Mouse (Mus musculus) forebrain, embryonic 13.5 days (tissue): ENCODE measurements around the gene Gbe1. TPM values are rescaled to one million over a fixed set of nuclear protein-coding genes. Genes with fewer than 3 reads are reported as not detected.

ENCODE experiments used
- ATAC-seq: fragments of 200-750 bp; cut with Nextera tagmentation; 2 replicates; pipeline ENCODE4 v1.8.0; 2017
- H3K27ac ChIP-seq: fragments of 300-500 bp; sonication (generic); 2 replicates; pipeline ENCODE4 v1.5.1; 2015; ENCODE audit warnings: inconsistent platforms, mild to moderate bottlenecking, moderate library complexity
- H3K27me3 ChIP-seq: fragments of 300-500 bp; sonication (generic); 2 replicates; pipeline ENCODE4 v1.6.1; 2015; ENCODE audit warnings: mild to moderate bottlenecking, inconsistent platforms
- H3K36me3 ChIP-seq: fragments of 300-500 bp; sonication (generic); 2 replicates; pipeline ENCODE4 v1.6.1; 2015; ENCODE audit warnings: mild to moderate bottlenecking, inconsistent platforms; ENCODE audit not compliant: poor library complexity, severe bottlenecking
- H3K4me1 ChIP-seq: fragments of 300-500 bp; sonication (generic); 2 replicates; pipeline ENCODE4 v1.6.1; 2015; ENCODE audit warnings: inconsistent platforms
- H3K4me2 ChIP-seq: fragments of 300-500 bp; sonication (generic); 2 replicates; pipeline ENCODE4 v1.6.1; 2015; ENCODE audit warnings: inconsistent platforms, mild to moderate bottlenecking, moderate library complexity
- H3K4me3 ChIP-seq: fragments of 300-500 bp; sonication (generic); 2 replicates; pipeline ENCODE4 v1.5.1; 2015; ENCODE audit warnings: mild to moderate bottlenecking, inconsistent platforms
- H3K9ac ChIP-seq: fragments of 300-500 bp; sonication (generic); 2 replicates; pipeline ENCODE4 v1.6.1; 2015; ENCODE audit warnings: mild to moderate bottlenecking, inconsistent platforms
- H3K9me3 ChIP-seq: fragments of 300-500 bp; sonication (generic); replicated peaks from 2 replicates; pipeline ENCODE4 v1.6.1; 2016; ENCODE audit warnings: inconsistent platforms
- whole genome bisulfite sequencing: fragments of 180-500 bp; shearing (Covaris S2); methylation state at CpG from one replicate; pipeline ENCODE4 v1.1.7; 2015; 5-methylcytosine and 5-hydroxymethylcytosine counted together
- polyA plus RNA-seq: library from polyadenylated mRNA; unstranded; fragments of >200 nt; fragmentation: Nextera tagmentation; extraction: Ambion mirVana; gene quantifications from 2 replicates; pipeline ENCODE4 v1.2.1, GENCODE M21; 2015

Gbe1 gene
- polyA plus RNA-seq, 1 experiment from 2014 or later: 14.6 TPM

DNA sequence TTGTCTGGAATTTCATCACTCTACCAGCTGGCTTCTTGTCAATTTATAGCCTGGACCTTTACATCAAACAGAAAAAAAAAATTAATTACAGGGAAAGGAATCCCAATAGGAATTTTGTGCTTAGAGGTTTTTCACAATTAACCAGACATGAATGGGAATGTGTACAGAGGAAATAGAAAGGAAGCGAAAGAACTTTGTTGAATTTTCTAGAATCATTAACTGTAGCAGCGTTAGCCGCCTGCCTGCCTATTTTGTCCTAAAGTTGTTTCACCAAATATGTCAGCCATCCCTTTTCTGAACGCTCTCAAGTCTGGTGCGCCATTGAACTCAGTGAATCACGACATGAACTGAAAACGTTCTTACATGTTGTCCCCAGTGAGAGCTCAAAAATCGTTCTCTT lies 209.8 kb downstream of the Gbe1 start:
- no peak for ATAC-seq
- Histone ChIP-seq H3K36me3 (no peaks in the 10 kb centered on the region), H3K27me3 (no peaks in the 10 kb centered on the region), H3K4me3 (no peak overlapping the region), H3K9me3 (no peaks in the 10 kb centered on the region), H3K9ac (no peak overlapping the region), H3K27ac (no peak overlapping the region), H3K4me2 (0 out of 2 replicates have a peak overlapping the region, but pooled peaks have one; percentile 7), H3K4me1 (peaks cover 17% of the 10 kb centered on the region)
- WGBS: 42% methylated on average over 8 of the region's 8 CpGs

DNA sequence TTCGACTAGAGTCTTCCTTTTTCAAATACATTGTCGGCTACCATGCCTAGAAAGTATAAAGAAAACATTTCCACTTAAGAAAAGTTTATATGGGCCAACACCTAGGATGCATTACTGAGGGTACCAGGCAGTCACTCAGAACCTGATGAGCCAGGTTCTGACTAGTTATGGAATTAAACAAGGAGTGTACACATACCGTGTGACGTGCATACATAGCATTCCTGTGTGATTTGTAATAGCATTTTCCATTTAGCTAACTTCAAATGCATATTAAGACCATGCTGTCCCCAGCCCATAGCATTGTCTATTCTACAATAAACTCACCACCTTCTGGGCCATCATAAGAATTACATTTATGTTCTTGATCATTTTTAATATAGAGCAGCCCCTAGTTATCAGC lies 210.5 kb downstream of the Gbe1 start:
- H3K9ac ChIP-seq: no peak overlapping the region
- H3K4me3 ChIP-seq: no peak overlapping the region
- H3K4me2 ChIP-seq: no peak overlapping the region
- no peak for ATAC-seq
- H3K9me3 ChIP-seq: no peaks in the 10 kb centered on the region
- H3K4me1 ChIP-seq: peaks cover 17% of the 10 kb centered on the region
- H3K27ac ChIP-seq: no peak overlapping the region
- no peaks in the 10 kb centered on the region for H3K36me3 ChIP-seq
- H3K27me3 ChIP-seq: no peaks in the 10 kb centered on the region
- WGBS: 86% methylated on average over 4 of the region's 4 CpGs

GRCm38 (mm10) chr16:70527224-70527623 lies 213.5 kb downstream of the Gbe1 start:
- Histone ChIP-seq H3K9me3 (no peaks in the 10 kb centered on the region), H3K4me3 (no peak overlapping the region), H3K9ac (no peak overlapping the region), H3K27me3 (no peaks in the 10 kb centered on the region), H3K4me2 (no peak overlapping the region), H3K36me3 (no peaks in the 10 kb centered on the region), H3K4me1 (peaks cover 17% of the 10 kb centered on the region), H3K27ac (no peak overlapping the region)
- ATAC-seq: peak; percentile 69
- WGBS: 57% methylated on average over 8 of the region's 8 CpGs

DNA sequence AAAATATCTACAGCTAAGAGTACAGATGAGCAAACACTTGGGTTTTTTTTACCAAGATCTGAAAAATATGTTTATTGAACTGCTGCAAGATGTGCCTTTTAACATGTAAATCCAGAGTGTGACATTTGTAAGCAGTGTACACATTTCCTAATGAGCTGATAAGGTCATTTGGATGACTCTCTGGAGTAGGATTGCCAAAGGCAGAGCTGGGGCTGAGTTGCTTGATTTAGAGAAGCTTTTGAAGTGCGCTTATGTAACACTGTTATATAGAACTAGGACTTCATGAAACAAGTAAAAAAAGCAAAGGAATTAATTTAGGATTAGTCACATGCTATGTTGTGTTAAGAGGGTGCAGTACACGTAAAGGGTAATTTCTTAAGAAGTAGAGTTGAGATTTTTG lies 221.5 kb downstream of the Gbe1 start:
- ATAC-seq: no peak
- Histone ChIP-seq H3K4me2 (no peak overlapping the region), H3K9me3 (no peaks in the 10 kb centered on the region), H3K4me1 (no peaks in the 10 kb centered on the region), H3K9ac (no peak overlapping the region), H3K36me3 (no peaks in the 10 kb centered on the region), H3K27me3 (no peaks in the 10 kb centered on the region), H3K27ac (no peak overlapping the region), H3K4me3 (no peak overlapping the region)
- WGBS: 89% methylated on average over 2 of the region's 2 CpGs

- no peak overlapping the region for H3K4me2 ChIP-seq
- H3K9ac ChIP-seq: no peak overlapping the region
- H3K4me3 ChIP-seq: no peak overlapping the region
- no peaks in the 10 kb centered on the region for H3K27me3 ChIP-seq
- no peak for ATAC-seq
- WGBS: 32% methylated on average over 3 of the region's 3 CpGs
- H3K4me1 ChIP-seq: no peaks in the 10 kb centered on the region
- no peak overlapping the region for H3K27ac ChIP-seq
- H3K36me3 ChIP-seq: no peaks in the 10 kb centered on the region
- no peaks in the 10 kb centered on the region for H3K9me3 ChIP-seq
Measured at GRCm38 (mm10) chr16:70550835-70551234, 237.1 kb downstream of the Gbe1 start.

DNA sequence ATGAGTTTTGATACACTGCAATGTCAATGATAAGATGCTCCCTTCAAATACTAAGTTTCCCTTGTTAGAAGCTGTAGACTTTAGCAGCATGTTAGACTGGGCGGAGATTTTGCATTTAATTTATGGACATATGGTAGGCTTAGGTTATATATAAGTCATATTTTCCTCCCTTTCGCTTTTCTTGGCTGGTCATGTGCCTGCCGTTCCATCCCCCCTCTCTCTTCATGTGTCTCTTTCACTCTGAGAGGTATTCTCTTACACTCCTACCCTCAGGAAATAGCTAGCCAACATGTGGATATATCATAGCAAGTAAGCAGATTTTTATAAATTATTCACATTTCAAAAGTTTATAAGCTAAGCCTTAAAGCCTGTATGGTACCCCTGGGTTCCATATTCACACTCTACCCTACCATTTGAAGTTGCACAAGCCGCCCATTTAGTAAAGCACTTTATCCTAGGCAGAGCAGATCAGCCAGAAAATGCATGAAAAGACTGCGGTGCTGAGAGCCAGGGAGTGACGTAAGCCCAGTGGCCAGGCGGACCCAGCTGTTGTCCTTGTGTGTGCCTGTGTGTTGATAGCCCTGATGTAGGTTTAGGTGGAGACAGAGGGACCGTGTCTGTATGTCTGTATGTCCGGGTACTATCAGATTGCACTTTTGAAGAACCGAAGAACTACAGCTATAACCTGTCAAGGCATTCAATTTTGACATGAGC lies 248.0 kb downstream of the Gbe1 start:
- Histone ChIP-seq H3K9me3 (no peaks in the 10 kb centered on the region), H3K36me3 (no peaks in the 10 kb centered on the region), H3K4me3 (no peak overlapping the region), H3K9ac (no peak overlapping the region), H3K27ac (no peak overlapping the region), H3K4me2 (no peak overlapping the region), H3K27me3 (no peaks in the 10 kb centered on the region), H3K4me1 (0 out of 2 replicates have a peak, but pooled peaks cover 3% of the 10 kb centered on the region)
- no peak for ATAC-seq
- WGBS: 84% methylated on average over 10 of the region's 10 CpGs

DNA sequence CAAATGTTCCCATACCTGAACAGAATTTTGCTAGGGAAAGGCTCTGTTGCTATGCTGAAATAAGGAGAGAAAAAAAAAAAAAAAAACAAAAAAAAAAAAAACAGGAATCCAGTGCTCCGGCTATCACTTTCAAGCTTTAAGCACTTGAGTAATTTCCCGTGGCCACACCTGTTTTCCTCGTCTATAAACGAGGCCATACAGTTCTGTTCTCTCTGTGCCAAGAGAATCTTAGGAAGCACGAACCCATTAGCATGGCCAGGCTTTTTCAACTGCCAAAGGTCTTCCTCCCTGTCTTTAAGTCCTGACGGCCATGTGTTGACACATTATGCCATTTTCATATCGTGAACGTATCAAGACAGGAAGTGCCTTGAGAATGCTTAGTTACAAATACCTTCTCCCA lies 248.8 kb downstream of the Gbe1 start:
- 82% methylated on average over 8 of the region's 8 CpGs for WGBS
- Histone ChIP-seq H3K9me3 (no peaks in the 10 kb centered on the region), H3K4me3 (no peak overlapping the region), H3K27ac (no peak overlapping the region), H3K4me1 (0 out of 2 replicates have a peak, but pooled peaks cover 3% of the 10 kb centered on the region), H3K9ac (no peak overlapping the region), H3K36me3 (no peaks in the 10 kb centered on the region), H3K27me3 (no peaks in the 10 kb centered on the region), H3K4me2 (no peak overlapping the region)
- ATAC-seq: no peak

DNA sequence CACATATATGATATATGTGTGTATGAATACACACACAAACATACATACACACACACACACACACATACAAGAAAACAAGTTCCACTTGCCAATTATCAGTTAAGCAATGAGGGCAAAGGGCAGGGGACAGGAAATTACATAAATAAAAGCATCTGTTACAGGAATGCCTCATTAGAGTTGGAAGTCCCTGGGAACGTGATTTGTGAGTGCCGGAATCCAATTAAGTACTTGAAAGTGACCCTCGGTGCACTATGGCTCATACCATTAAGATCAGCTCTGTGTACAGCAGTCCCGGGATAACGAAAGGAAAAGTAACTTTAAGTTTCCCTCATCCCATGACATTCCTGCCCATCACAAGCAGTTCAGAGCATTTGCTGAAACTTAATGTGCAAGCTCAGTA lies 249.7 kb downstream of the Gbe1 start:
- H3K36me3 ChIP-seq: no peaks in the 10 kb centered on the region
- H3K27ac ChIP-seq: no peak overlapping the region

DNA sequence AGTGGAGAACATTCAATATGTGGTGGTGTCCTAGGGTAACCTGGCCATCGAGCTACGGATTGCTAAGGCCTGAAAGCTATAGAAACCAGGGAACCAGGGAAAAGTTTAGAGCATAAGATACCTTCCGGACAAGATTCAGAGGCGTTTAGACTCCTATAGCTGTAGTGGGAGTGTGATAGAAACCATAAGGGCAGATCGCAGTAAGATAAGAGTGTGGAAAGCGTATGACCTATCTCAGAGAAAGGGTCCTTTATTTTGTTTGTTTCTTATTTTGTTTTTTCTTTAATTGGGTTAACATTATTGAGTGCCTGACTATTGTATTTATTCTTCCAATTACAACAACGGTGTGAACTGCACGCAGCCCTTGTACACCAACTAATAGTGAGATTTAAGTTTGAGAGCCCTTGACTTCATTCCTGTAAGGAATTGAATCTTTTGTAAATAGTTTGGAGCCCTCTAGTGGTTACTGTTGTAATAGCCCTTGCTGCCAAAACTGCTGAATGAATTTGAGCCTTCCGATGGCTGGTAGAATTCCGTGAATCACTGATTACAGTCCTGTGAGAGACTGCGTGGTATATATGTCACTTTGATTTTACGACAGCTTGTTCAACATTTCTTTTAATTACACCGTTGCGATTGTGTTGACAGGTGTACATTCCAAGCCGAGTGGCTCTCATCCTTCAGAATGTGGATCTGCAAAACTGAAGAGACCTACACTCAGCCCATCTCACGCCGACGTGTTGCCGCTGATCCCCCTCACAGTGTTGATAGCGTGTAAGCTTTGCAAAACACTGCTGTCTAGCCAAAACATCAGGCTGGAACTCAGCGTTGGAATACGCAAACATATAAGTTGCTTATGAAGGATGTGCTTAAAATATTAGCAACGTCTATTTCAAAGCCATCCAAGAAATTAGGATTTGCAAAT lies 254.9 kb downstream of the Gbe1 start:
- no peaks in the 10 kb centered on the region for H3K9me3 ChIP-seq
- H3K4me2 ChIP-seq: peak overlapping the region; percentile 27; the same call in 1 of the 2 replicates
- H3K4me3 ChIP-seq: no peak overlapping the region

More for the DNA sequence above, 249.7 kb downstream of the Gbe1 start:
- Histone ChIP-seq H3K27me3 (no peaks in the 10 kb centered on the region), H3K9me3 (no peaks in the 10 kb centered on the region), H3K4me1 (0 out of 2 replicates have a peak, but pooled peaks cover 3% of the 10 kb centered on the region), H3K4me3 (no peak overlapping the region), H3K4me2 (no peak overlapping the region), H3K9ac (no peak overlapping the region)
- ATAC-seq: no peak
- WGBS: 37% methylated on average over 5 of the region's 5 CpGs

DNA sequence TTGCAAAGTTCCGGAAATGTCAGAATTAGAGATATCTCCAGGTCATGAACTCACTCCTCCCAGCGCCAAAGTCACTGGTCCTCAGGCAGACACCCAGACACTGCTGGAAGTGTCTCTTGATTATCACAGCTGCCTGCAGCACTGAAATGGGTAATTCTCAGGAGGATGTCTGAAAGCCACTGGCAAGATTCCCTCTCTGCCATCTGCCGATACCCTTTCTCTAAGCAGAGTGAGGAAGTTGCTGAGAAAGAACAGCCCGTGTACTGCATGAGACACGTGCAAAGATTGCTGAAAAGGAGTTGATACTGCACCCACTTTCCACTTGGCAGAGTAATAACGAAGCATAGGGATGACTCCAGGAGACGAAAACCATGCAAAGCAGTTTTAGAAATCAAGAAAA lies 272.2 kb downstream of the Gbe1 start:
- Histone ChIP-seq H3K4me1 (no peaks in the 10 kb centered on the region), H3K9ac (no peak overlapping the region), H3K27ac (no peak overlapping the region), H3K9me3 (no peaks in the 10 kb centered on the region), H3K4me2 (no peak overlapping the region), H3K4me3 (no peak overlapping the region), H3K36me3 (no peaks in the 10 kb centered on the region), H3K27me3 (no peaks in the 10 kb centered on the region)
- 87% methylated on average over 5 of the region's 7 CpGs for WGBS
- no peak for ATAC-seq

More for the DNA sequence above, 254.9 kb downstream of the Gbe1 start:
- Histone ChIP-seq H3K9ac (no peak overlapping the region), H3K27ac (no peak overlapping the region), H3K36me3 (no peaks in the 10 kb centered on the region), H3K4me1 (0 out of 2 replicates have a peak, but pooled peaks cover 4% of the 10 kb centered on the region), H3K27me3 (no peaks in the 10 kb centered on the region)
- WGBS: 57% methylated on average over 23 of the region's 23 CpGs
- ATAC-seq: peak; percentile 84

DNA sequence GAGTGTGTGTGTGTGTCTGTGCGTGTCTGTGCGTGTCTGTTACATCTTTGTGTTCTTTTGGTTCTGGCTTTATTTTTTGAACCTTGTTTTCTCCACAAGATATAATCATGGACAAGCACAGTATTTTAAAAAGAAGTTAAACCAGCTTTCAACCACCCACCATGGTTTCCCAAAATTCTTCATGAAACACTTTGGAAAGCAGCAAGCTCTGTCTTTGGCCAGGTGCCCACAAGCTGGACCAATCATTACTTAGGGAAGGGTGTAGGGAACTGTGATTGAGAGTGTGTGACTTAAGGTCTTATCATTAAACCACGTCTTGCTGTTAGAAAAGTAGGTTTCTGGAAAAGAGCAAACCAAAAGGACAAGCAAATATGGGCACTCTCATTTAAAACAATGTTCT lies 288.6 kb downstream of the Gbe1 start:
- Histone ChIP-seq H3K36me3 (no peaks in the 10 kb centered on the region), H3K4me1 (no peaks in the 10 kb centered on the region), H3K27ac (no peak overlapping the region), H3K4me2 (no peak overlapping the region), H3K9ac (no peak overlapping the region), H3K4me3 (no peak overlapping the region), H3K9me3 (no peaks in the 10 kb centered on the region; the same call in 1 of the 2 replicates), H3K27me3 (no peaks in the 10 kb centered on the region)
- WGBS: 91% methylated on average over 3 of the region's 3 CpGs
- ATAC-seq: no peak

- Histone ChIP-seq H3K9me3 (no peaks in the 10 kb centered on the region), H3K4me2 (no peak overlapping the region), H3K36me3 (no peaks in the 10 kb centered on the region), H3K9ac (no peak overlapping the region), H3K27me3 (no peaks in the 10 kb centered on the region), H3K4me3 (no peak overlapping the region), H3K27ac (no peak overlapping the region), H3K4me1 (no peaks in the 10 kb centered on the region)
- WGBS: 78% methylated on average over 2 of the region's 2 CpGs
- ATAC-seq: no peak
Measured at GRCm38 (mm10) chr16:70608358-70608757, 294.6 kb downstream of the Gbe1 start.
